Mouse (Mus musculus): Measurements from ENCODE around the gene Zfp954.
"Not testable (repeated sequence)": the region's sequence is repeated elsewhere in the genome, so short reads cannot be mapped to it uniquely, and the experiment has no call there.

Zfp954 gene

GRCm38 (mm10) chr7:7120921-7121601 is at the start of gene Zfp954:
Zfp954 (minus strand) TSS chr7:7121488.
- DNase-seq (ENCODE audit: low spot score) = peak; percentile 94

- DNase-seq (ENCODE audit: low spot score) = no peak
Measured at GRCm38 (mm10) chr7:7145991-7146608, 24.8 kb upstream of the Zfp954 start.

- DNase-seq (ENCODE audit: low spot score) = no peak
Measured at GRCm38 (mm10) chr7:7144215-7144614, 22.9 kb upstream of the Zfp954 start.

GRCm38 (mm10) chr7:7136379-7136866 is 15.1 kb upstream of the Zfp954 start, which contains the start of gene Zfp773:
Zfp773 (minus strand) TSS chr7:7136755.
- DNase-seq (ENCODE audit: low spot score) = peak; percentile 84

- no peak for DNase-seq (ENCODE audit: low spot score)
Measured at GRCm38 (mm10) chr7:7132751-7133150, 11.5 kb upstream of the Zfp954 start.

GRCm38 (mm10) chr7:7130491-7131124 is 9.3 kb upstream of the Zfp954 start:
- not testable (repeated sequence) for DNase-seq (ENCODE audit: low spot score)

- no peak for DNase-seq (ENCODE audit: low spot score)
Measured at GRCm38 (mm10) chr7:7121602-7121980, 303 bp upstream of the Zfp954 start.

- no peak for DNase-seq (ENCODE audit: low spot score)
Measured at GRCm38 (mm10) chr7:7118441-7118840, 2.8 kb downstream of the Zfp954 start.

- no peak for DNase-seq (ENCODE audit: low spot score)
Measured at GRCm38 (mm10) chr7:7108501-7108900, 12.8 kb downstream of the Zfp954 start.

Measured in embryo, embryonic 10 days (tissue).